Mouse (Mus musculus): ENCODE measurements around the gene Lzts3. TPM values are rescaled to one million over a fixed set of nuclear protein-coding genes. Genes with fewer than 3 reads are reported as not detected.

Lzts3 gene
- total RNA-seq, 2 experiments from 2014 or later: 2.9 to 3.4 TPM

Other genes with a start within 250 kb of the Lzts3 start
- gene Cpxm1, start 245.2 kb downstream of the Lzts3 start, total RNA-seq (2021): 10 to 100 TPM; 17.5 to 19.8 TPM
- gene Gm28372, start 237.6 kb downstream of the Lzts3 start, total RNA-seq (2021): not detected
- gene 1700020A23Rik, start 237.5 kb downstream of the Lzts3 start, total RNA-seq (2021): not detected
- not detected for gene Tmem239, start 236.3 kb downstream of the Lzts3 start, total RNA-seq (2021)
- gene Vps16, start 218.5 kb downstream of the Lzts3 start, total RNA-seq (2021): 10 to 100 TPM; 23.0 to 25.9 TPM
- 1 to 10 TPM; 4.7 to 7.7 TPM for gene Pced1a, start 218.1 kb downstream of the Lzts3 start, total RNA-seq (2021)
- 10 to 100 TPM; 42.2 to 49.9 TPM for gene Ptpra, start 192.5 kb downstream of the Lzts3 start, total RNA-seq (2021)
- gene Mrps26, start 79.1 kb downstream of the Lzts3 start, total RNA-seq (2021): 10 to 100 TPM; 48.6 to 51.2 TPM
- not detected for gene Oxt, start 66.6 kb downstream of the Lzts3 start, total RNA-seq (2021)
- gene Avp, start 60.2 kb downstream of the Lzts3 start, total RNA-seq (2021): under 1 TPM in 1 of 2 experiments, not detected in 1; 0.50 TPM
- 1 to 10 TPM; 4.8 to 6.0 TPM for gene Fastkd5, start 12.8 kb downstream of the Lzts3 start, total RNA-seq (2021)
- 1 to 10 TPM; 4.7 to 5.1 TPM for gene Ubox5, start 12.8 kb downstream of the Lzts3 start, total RNA-seq (2021)
- 10 to 100 TPM; 66.1 to 71.3 TPM for gene Ddrgk1, start 21.9 kb upstream of the Lzts3 start, total RNA-seq (2021)
- gene Itpa, start 24.8 kb upstream of the Lzts3 start, total RNA-seq (2021): 10 to 100 TPM; 15.9 to 16.5 TPM
- gene Slc4a11, start 54.7 kb upstream of the Lzts3 start, total RNA-seq (2021): under 1 TPM; 0.07 to 0.25 TPM